Mouse (Mus musculus): ENCODE data around the gene Klf11.
A peak's percentile ranks its signal among the peaks of the same experiment; 100 is the strongest.

DNA sequence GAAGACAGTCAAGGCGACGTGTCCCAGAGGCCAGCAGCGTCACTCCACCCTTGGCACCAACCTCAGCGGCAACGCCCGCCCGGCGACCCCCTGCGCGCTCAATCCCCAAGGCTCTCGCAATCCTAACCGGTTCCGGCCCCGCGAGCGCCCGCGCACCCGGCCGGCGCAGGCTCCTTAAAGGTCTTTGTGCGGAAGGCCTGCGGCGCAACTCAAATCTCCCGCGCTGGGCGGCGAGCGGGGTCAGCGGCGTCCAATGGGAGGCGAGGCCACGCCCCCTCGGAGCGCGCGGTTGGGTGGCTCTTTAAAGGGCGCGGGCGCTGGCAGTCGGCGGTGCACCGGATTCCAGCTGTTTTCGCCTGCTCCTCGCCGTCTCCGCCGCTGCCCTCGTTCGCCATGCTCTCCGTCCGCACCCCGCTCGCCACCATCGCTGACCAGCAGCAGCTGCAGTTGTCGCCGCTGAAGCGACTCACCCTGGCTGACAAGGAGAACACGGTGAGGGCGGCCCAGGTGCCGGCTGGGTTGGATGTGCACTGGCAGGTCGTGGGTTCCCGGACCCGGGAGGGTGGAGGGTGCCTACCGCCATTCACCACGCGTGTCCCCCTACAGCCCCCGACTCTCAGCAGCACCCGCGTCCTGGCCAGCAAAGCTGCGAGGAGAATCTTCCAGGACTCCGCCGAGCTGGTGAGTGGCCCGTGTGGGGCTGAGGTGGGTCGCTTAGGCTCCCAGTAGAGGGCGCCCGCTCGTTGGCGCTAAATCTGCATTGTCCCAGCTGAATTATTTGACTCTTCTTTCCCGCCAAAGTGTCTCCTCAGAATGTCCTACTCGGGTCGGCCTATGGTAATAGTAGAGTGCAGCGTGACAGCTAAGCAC, 57.1 kb downstream of the Klf11 start, which contains the start of gene Rrm2:
- TF ChIP-seq ZNF384 (IDR thresholded peaks at IDR 0.05; ENCODE audit: low read depth, low read length): no peak
- peak; percentile 53 to 77 for TF ChIP-seq CTCF (conservative IDR thresholded peaks at IDR 0.05 in 1 of 2, IDR thresholded peaks at IDR 0.05 in 1 of 2; ENCODE audit: low read depth in 2 of 2, low read length in 2 of 2)
- 0 out of 2 replicates have a peak, but pooled peaks have one; percentile 3 for TF ChIP-seq SMC3 (IDR thresholded peaks at IDR 0.05; ENCODE audit: low read depth, low read length)
- peak; percentile 22 for TF ChIP-seq ETS1 (conservative IDR thresholded peaks at IDR 0.05; ENCODE audit: low read depth, low read length)
